Mouse (Mus musculus): ENCODE results near the gene Git2. TPM values are rescaled to one million over a fixed set of nuclear protein-coding genes. Genes with fewer than 3 reads are reported as not detected.
A peak's percentile ranks its signal among the peaks of the same experiment; 100 is the strongest.

Git2 gene
- polyA plus RNA-seq, 1 experiment from 2014 or later: 52.5 TPM

DNA sequence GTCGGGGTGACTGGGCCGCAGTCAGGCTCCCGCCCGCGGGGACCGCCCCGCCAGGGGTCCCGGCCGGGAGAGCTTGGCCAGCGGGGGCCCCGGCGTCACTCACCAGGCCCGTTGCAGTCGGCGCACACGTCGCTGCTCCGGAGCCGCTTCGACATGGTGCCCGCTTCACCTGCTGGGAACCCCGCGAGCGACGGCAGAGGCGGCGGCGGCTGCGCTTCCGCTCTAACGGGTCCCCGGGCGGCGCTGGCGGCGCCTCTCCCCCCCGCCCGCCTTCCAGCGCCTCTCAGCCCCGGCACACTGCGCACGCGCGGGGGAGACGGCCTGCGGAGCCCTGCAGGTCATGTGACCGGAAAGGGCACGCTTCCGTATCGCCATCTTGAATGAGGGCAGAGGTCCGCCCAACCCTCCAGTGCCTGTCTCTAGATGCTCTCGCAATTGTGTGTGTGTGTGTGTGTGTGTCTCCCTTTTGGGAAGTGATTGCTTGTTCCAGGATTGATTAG, 2.1 kb downstream of the Git2 start:
- Histone ChIP-seq H3K4me1 (peaks cover 33% of the 10 kb centered on the region), H3K4me3 (peak overlapping the region; percentile 100), H3K4me2 (replicated peaks) (peak overlapping the region; percentile 93), H3K27ac (peak overlapping the region; percentile 91), H3K9ac (peak overlapping the region; percentile 95), H3K27me3 (no peaks in the 10 kb centered on the region), H3K9me3 (no peaks in the 10 kb centered on the region), H3K36me3 (no peaks in the 10 kb centered on the region)
- 0% methylated on average over 47 of the region's 52 CpGs for WGBS
- peak; percentile 81 for ATAC-seq (ENCODE audit: low FRiP score, low read depth)

DNA sequence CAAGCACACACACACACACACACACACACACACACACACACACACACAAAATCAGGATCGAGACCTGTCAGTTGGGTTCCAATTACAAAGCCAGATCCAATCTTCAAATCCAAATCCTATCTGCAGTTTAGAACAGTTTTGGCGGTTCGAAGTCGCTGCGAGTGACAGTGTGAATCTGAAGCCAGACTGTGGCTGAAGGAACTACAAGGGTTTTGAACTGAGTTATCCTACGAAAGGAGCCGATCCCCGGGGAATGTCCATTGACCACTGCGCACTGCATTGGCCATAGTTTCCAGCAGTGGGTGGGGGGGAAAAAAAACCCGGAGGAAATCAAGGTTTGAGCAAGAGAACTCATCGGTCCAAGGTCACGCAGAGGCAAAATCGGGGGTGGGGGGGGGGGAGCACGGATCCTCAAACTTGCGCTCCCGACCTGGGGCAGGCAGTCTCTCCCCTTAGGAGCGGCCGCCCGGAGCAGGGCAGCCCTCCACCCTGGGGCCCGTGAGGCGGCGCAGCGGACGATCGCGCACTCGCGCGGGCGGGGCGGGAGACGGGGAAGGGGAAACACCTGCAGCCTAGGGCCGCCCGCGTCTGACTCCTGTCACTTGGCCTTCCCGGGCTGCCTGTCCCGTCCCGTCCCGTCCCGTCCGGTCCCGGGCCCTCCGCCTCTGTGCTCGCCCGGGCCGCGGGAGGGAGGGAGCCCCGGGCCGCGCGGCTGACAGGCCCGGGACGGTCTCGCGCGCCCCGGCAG, 2.7 kb downstream of the Git2 start:
- H3K36me3 ChIP-seq: no peaks in the 10 kb centered on the region
- 2% methylated on average over 35 of the region's 57 CpGs for WGBS

DNA sequence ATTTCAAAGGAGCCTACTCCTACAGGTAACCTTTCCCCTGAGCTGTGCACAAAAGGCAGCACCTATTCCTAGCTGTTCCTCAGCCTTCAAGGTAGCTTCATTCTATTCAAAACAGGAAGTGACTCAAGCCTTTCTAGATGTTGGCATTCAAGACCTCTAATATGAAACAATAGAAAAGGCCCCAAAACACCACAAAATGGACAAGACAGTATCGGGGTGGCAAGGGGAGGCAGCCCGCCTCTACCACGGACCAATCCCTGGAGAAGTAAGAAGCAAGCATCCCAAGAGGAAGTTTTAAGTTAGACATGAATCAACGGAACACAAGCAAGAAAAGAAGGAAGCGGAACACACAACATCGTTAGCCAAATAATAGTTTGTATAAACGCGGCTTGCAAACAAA, 3.5 kb downstream of the Git2 start:
- Histone ChIP-seq H3K4me3 (peak overlapping the region; percentile 100), H3K9me3 (no peaks in the 10 kb centered on the region), H3K4me2 (replicated peaks) (peak overlapping the region; percentile 93), H3K27me3 (no peaks in the 10 kb centered on the region), H3K4me1 (peaks cover 33% of the 10 kb centered on the region), H3K9ac (peak overlapping the region; percentile 94), H3K27ac (no peak overlapping the region), H3K36me3 (no peaks in the 10 kb centered on the region)
- no peak for ATAC-seq (ENCODE audit: low FRiP score, low read depth)
- 74% methylated on average over 8 of the region's 8 CpGs for WGBS

More for the DNA sequence above, 2.7 kb downstream of the Git2 start:
- Histone ChIP-seq H3K27ac (peak overlapping the region; percentile 72; the same call in 1 of the 2 replicates), H3K4me1 (peaks cover 33% of the 10 kb centered on the region), H3K4me2 (replicated peaks) (peak overlapping the region; percentile 93), H3K9ac (peak overlapping the region; percentile 94), H3K9me3 (no peaks in the 10 kb centered on the region), H3K4me3 (peak overlapping the region; percentile 100), H3K27me3 (no peaks in the 10 kb centered on the region)
- peak; percentile 35 for ATAC-seq (ENCODE audit: low FRiP score, low read depth)

DNA sequence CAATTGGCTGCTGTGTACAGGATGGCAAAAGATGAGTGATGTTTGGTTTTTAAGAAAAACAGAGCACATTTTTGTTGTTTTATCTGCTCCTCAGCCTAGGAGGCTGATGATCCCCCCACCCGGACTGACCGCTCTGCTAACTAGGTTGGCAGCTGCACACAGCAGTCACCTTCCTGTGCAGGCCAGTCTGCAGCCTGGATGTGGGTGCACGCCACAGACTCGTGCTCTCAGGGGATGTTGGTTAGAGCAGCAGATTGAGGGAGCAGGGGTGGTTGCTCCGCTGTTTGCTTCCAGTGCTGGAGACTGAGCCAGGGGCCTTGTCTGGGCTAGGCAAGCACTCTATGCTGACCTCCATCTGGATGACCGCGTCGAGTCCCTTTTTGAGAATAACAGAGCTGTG, 5.5 kb downstream of the Git2 start:
- ATAC-seq (ENCODE audit: low FRiP score, low read depth): no peak
- H3K27me3 ChIP-seq: no peaks in the 10 kb centered on the region
- H3K4me1 ChIP-seq: peaks cover 17% of the 10 kb centered on the region
- no peak overlapping the region for H3K4me3 ChIP-seq
- H3K27ac ChIP-seq: no peak overlapping the region
- no peak overlapping the region for H3K4me2 ChIP-seq (replicated peaks)
- peaks cover 14% of the 10 kb centered on the region for H3K36me3 ChIP-seq
- no peaks in the 10 kb centered on the region for H3K9me3 ChIP-seq
- 92% methylated on average over 8 of the region's 8 CpGs for WGBS
- no peak overlapping the region; the same call in 1 of the 2 replicates for H3K9ac ChIP-seq

DNA sequence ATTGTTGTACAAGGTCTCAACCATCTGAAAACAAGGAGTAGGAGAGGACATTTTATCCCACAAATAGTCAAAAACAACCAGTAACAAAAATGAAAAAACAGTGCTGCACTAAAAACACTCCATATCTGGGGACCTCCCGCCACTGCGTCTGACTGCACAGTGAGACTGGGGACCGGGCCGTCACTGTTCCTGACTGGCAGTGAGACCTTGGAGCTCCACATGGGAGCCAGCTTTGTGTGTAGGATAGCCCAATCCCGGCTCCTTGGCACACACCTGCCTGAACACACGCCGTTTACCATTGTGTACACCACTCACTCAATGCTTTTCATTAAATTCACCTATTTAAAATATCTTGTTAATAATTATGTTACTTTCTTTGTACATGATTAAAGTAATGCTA, 8.1 kb downstream of the Git2 start:
- ATAC-seq (ENCODE audit: low FRiP score, low read depth): no peak
- Histone ChIP-seq H3K36me3 (peaks cover 39% of the 10 kb centered on the region), H3K4me2 (replicated peaks) (no peak overlapping the region), H3K27me3 (no peaks in the 10 kb centered on the region), H3K27ac (no peak overlapping the region), H3K4me3 (no peak overlapping the region), H3K9me3 (no peaks in the 10 kb centered on the region), H3K4me1 (peaks cover 14% of the 10 kb centered on the region), H3K9ac (no peak overlapping the region)
- 88% methylated on average over 7 of the region's 7 CpGs for WGBS

DNA sequence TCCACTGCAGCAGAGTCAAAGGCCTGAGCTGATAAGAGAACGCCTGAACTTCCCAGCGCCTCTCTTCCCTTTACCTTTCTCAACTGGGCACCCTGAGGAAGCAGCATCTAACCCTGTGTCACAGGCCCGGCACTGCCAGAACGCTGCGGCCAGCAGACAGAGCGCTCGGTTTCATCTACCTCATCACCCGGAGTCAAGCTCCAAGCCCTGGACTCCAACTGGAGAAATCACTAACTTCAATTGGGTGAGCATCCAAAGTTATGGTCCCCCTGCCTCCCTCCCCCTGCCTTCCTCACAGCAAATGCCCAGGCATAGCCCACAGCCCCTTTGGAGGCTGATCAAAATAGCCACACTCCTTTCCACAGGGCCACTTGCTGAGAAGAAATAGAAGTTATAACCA, 8.6 kb downstream of the Git2 start:
- no peak for ATAC-seq (ENCODE audit: low FRiP score, low read depth)
- no peak overlapping the region for H3K4me2 ChIP-seq (replicated peaks)
- H3K9ac ChIP-seq: no peak overlapping the region
- WGBS: 94% methylated on average over 8 of the region's 8 CpGs
- H3K27ac ChIP-seq: no peak overlapping the region
- H3K36me3 ChIP-seq: peaks cover 44% of the 10 kb centered on the region
- no peaks in the 10 kb centered on the region for H3K27me3 ChIP-seq
- no peaks in the 10 kb centered on the region for H3K9me3 ChIP-seq
- no peak overlapping the region for H3K4me3 ChIP-seq
- peaks cover 9% of the 10 kb centered on the region for H3K4me1 ChIP-seq

DNA sequence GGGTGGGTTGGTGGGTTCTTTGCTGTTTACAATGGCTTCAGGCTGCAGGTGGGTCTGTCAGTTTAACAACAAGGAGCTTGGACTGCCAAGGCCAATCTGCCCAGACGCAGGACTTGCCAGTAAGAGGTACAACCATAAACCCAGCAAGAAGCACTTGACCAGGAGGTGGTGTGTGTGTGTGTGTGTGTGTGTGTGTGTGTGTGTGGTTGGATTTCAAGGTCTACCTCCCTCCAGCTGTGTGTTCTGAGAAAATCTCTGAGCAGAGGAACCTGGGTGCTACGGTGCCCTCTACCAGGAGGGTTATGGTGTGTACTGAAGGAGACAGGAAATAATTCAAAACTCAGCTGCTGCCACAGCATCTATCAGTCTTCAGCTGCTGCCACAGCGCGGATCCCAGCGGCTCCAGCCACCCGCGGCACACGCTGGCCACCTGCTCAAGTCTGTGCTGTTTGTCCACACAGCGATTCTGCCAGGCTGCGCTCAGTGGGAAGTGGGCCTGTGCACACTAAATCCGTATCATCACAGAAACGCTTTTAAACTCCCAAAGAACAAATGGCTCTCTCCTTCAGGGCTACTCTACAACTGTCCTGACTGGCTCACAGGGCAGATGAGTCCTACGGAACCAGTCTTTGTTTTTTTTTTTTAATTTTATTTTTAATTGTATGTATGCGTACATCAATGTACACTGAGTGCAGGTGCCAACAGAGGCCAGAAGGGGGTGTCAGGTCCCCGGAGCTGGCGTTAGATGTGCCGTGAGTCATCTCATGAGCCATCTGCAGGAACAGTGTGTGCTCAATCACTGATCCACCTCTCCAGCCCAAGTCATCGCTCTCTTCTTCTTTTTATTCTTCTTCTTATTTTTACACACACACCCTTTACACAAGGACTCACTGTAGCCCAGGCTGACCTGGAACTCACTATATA, 10.2 kb downstream of the Git2 start:
- Histone ChIP-seq H3K36me3 (peaks cover 60% of the 10 kb centered on the region), H3K4me3 (no peak overlapping the region), H3K27me3 (no peaks in the 10 kb centered on the region), H3K9ac (no peak overlapping the region), H3K4me1 (no peaks in the 10 kb centered on the region), H3K27ac (no peak overlapping the region), H3K4me2 (replicated peaks) (no peak overlapping the region), H3K9me3 (no peaks in the 10 kb centered on the region)
- no peak for ATAC-seq (ENCODE audit: low FRiP score, low read depth)
- WGBS: 88% methylated on average over 18 of the region's 18 CpGs

DNA sequence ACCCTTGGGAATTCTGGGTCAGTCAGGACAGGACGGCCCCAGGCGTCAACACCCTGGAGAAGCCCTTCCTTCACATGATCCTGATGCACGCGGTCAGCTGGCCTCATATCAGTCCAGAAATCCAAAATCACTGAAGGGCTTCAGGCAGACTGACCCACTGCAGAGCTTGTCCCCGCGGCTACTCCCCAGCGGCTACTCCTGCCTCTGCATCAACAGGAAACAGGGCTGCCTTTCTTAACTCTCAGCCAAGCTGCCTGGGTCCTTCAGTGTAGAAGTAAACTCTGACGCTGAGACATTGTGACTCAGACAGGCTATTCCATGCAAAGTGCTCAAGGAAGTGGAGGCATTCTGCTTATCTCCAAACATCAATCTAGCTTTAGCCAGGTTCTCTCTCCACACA, 13.3 kb downstream of the Git2 start:
- no peak for ATAC-seq (ENCODE audit: low FRiP score, low read depth)
- H3K4me3 ChIP-seq: no peak overlapping the region
- peaks cover 89% of the 10 kb centered on the region for H3K36me3 ChIP-seq
- H3K27ac ChIP-seq: no peak overlapping the region
- no peaks in the 10 kb centered on the region for H3K27me3 ChIP-seq
- no peak overlapping the region for H3K4me2 ChIP-seq (replicated peaks)
- H3K9me3 ChIP-seq: no peaks in the 10 kb centered on the region
- H3K9ac ChIP-seq: no peak overlapping the region
- WGBS: 89% methylated on average over 8 of the region's 8 CpGs
- H3K4me1 ChIP-seq: no peaks in the 10 kb centered on the region

DNA sequence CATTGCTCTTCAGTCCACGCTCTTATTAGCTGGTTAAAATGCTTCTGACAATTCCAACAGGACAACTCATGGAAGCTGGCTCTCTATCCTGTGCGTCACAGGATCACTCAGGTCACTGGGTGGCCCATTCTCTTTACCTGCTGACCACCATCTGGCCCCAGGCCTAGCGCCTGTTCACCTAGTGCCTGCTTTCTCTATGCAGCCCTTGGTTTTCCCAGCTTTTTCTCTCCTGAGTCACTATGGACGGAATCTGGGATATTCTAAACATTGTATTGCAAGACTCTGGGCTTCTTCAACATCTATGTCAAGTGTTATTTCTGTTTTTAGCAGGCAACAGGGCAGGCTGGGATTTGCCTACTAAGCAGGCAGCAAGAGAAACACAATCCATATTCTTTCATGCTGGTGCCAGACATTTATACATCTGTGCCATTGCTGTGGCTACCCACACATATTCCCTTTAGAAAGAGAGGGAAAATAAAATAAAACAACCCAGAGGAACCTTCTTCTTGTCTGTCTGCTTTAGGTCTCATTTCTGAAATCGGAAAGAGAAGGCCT, 15.7 kb downstream of the Git2 start:
- H3K4me2 ChIP-seq (replicated peaks): no peak overlapping the region
- H3K9me3 ChIP-seq: no peaks in the 10 kb centered on the region
- no peaks in the 10 kb centered on the region for H3K27me3 ChIP-seq
- 98% methylated on average over 5 of the region's 5 CpGs for WGBS
- no peak overlapping the region for H3K27ac ChIP-seq
- no peaks in the 10 kb centered on the region for H3K4me1 ChIP-seq
- no peak overlapping the region for H3K9ac ChIP-seq
- H3K4me3 ChIP-seq: no peak overlapping the region
- H3K36me3 ChIP-seq: peaks cover 94% of the 10 kb centered on the region
- ATAC-seq (ENCODE audit: low FRiP score, low read depth): no peak

DNA sequence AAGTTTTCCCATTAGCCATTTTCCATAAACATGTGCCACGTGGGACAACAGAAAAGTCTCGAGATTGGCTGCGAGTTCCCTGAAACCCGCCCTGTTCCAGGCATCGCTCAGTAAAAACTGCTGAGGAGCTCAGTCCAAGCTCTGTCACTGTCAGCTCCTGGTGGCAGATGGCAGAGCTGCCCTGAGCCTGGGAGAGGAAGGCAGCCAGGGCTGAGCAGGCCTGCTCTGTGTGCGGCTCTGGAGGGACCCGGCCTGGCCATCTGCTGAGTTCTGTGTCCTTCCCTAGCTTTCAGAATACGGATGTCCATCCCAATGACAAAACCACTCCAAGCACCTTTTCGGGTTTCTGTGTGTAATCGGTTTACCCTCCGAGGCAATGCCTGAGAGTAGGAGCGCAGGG, 21.9 kb downstream of the Git2 start:
- H3K4me3 ChIP-seq: no peak overlapping the region
- no peak overlapping the region for H3K9ac ChIP-seq
- 90% methylated on average over 12 of the region's 12 CpGs for WGBS
- no peaks in the 10 kb centered on the region for H3K9me3 ChIP-seq
- H3K27me3 ChIP-seq: no peaks in the 10 kb centered on the region
- peaks cover 91% of the 10 kb centered on the region for H3K36me3 ChIP-seq
- ATAC-seq (ENCODE audit: low FRiP score, low read depth): no peak
- H3K27ac ChIP-seq: no peak overlapping the region
- no peaks in the 10 kb centered on the region for H3K4me1 ChIP-seq
- H3K4me2 ChIP-seq (replicated peaks): no peak overlapping the region

DNA sequence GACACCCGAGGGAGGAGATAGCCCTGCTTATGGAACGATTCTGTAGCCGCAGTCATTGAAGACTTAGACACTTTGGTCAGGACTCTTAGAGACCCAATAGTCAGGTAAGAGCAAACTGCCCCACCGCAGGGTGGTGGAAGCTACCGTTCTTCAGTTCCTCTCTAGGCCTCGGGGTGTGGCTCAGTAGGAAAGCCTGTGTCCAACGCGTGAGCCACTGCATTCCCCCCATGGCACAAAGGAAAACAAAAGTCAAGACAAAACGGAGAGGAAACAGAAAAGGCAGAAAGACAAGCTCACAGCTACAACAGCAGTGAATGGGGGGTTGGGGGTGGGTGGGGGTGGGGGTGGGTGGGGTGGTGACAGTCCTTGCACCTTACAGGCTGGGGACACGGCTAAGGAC, 22.9 kb downstream of the Git2 start:
- WGBS: 92% methylated on average over 10 of the region's 10 CpGs
- no peak overlapping the region for H3K9ac ChIP-seq
- ATAC-seq (ENCODE audit: low FRiP score, low read depth): no peak
- no peaks in the 10 kb centered on the region for H3K4me1 ChIP-seq
- no peak overlapping the region for H3K4me2 ChIP-seq (replicated peaks)
- peaks cover 87% of the 10 kb centered on the region for H3K36me3 ChIP-seq
- H3K4me3 ChIP-seq: no peak overlapping the region
- no peak overlapping the region for H3K27ac ChIP-seq
- H3K9me3 ChIP-seq: no peaks in the 10 kb centered on the region
- no peaks in the 10 kb centered on the region for H3K27me3 ChIP-seq

DNA sequence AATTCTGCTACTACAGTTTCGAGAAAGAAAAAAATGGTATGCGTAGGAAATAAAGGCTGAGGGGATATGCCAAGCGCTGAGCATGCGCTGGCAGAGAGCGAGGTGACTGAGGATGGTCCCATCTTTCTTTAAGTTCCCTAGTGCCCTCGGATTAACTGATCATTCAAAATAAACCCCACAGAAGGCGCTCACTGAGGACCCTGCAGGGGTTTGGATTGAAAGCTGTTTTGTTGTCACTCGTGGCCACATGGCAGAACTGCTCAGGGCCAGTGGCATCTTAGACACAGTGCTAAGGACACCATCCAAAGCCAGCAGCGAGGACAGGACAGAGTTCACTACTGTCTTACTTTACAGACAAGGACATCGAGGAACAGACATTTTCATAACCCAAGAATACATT, 25.0 kb downstream of the Git2 start:
- Histone ChIP-seq H3K9ac (no peak overlapping the region), H3K4me2 (replicated peaks) (no peak overlapping the region), H3K9me3 (no peaks in the 10 kb centered on the region), H3K27ac (no peak overlapping the region), H3K4me1 (no peaks in the 10 kb centered on the region), H3K36me3 (peaks cover 85% of the 10 kb centered on the region), H3K4me3 (no peak overlapping the region), H3K27me3 (no peaks in the 10 kb centered on the region)
- WGBS: 84% methylated on average over 10 of the region's 10 CpGs
- ATAC-seq (ENCODE audit: low FRiP score, low read depth): no peak

Measured in limb, embryonic 13.5 days (tissue).